Mouse (Mus musculus) c-Kit-positive CD71-positive TER-119-negative erythroid progenitor cells, embryonic 14.5 days (primary cell): Measurements from ENCODE around the gene Tspan14.

Experiments
- DNase-seq: peaks from one replicate; pipeline ENCODE4 v3.0.0-alpha.2; 2013; ENCODE audit warnings: low read depth

Gene Tspan14

GRCm38 (mm10) chr14:40966392-40966861, at the start of gene Tspan14:
TSS of gene Tspan14 (minus strand) at chr14:40966807.
- no peak for DNase-seq

- no peak for DNase-seq
Measured at GRCm38 (mm10) chr14:41014701-41015240, 48.2 kb upstream of the Tspan14 start.

GRCm38 (mm10) chr14:41013630-41014613, 47.3 kb upstream of the Tspan14 start, which contains the start of gene Fam213a:
TSS of gene Fam213a (minus strand) at chr14:41013788.
- DNase-seq: peak; percentile 87

GRCm38 (mm10) chr14:41013143-41013542, 46.5 kb upstream of the Tspan14 start:
- no peak for DNase-seq

GRCm38 (mm10) chr14:41011916-41012315, 45.3 kb upstream of the Tspan14 start:
- DNase-seq: no peak

- no peak for DNase-seq
Measured at GRCm38 (mm10) chr14:41008138-41008537, 41.5 kb upstream of the Tspan14 start.

GRCm38 (mm10) chr14:41007641-41008040, 41.0 kb upstream of the Tspan14 start:
- DNase-seq: no peak

- DNase-seq: peak; percentile 82
Measured at GRCm38 (mm10) chr14:41006899-41007298, 40.3 kb upstream of the Tspan14 start.

GRCm38 (mm10) chr14:41006263-41006662, 39.7 kb upstream of the Tspan14 start:
- DNase-seq: no peak

GRCm38 (mm10) chr14:41005716-41006115, 39.1 kb upstream of the Tspan14 start:
- DNase-seq: no peak

GRCm38 (mm10) chr14:41004201-41005141, 37.9 kb upstream of the Tspan14 start:
- no peak for DNase-seq

- no peak for DNase-seq
Measured at GRCm38 (mm10) chr14:41001576-41001975, 35.0 kb upstream of the Tspan14 start.

GRCm38 (mm10) chr14:41000801-41001200, 34.2 kb upstream of the Tspan14 start:
- no peak for DNase-seq

- no peak for DNase-seq
Measured at GRCm38 (mm10) chr14:40999904-41000645, 33.5 kb upstream of the Tspan14 start.

GRCm38 (mm10) chr14:40996171-40996570, 29.6 kb upstream of the Tspan14 start:
- no peak for DNase-seq

GRCm38 (mm10) chr14:40992464-40992863, 25.9 kb upstream of the Tspan14 start:
- peak; percentile 59 for DNase-seq

- peak; percentile 59 for DNase-seq
Measured at GRCm38 (mm10) chr14:40988780-40989179, 22.2 kb upstream of the Tspan14 start.

- DNase-seq: no peak
Measured at GRCm38 (mm10) chr14:40987184-40987583, 20.6 kb upstream of the Tspan14 start.

GRCm38 (mm10) chr14:40985635-40986034, 19.0 kb upstream of the Tspan14 start:
- no peak for DNase-seq

GRCm38 (mm10) chr14:40979723-40980122, 13.1 kb upstream of the Tspan14 start:
- DNase-seq: no peak

- DNase-seq: no peak
Measured at GRCm38 (mm10) chr14:40979002-40979401, 12.4 kb upstream of the Tspan14 start.
